Mouse (Mus musculus): Measurements from ENCODE around the gene Bbx. TPM values are rescaled to one million over a fixed set of nuclear protein-coding genes. Genes with fewer than 3 reads are reported as not detected.

Gene Bbx
- polyA plus RNA-seq, 1 experiment, result 4.6 TPM

DNA sequence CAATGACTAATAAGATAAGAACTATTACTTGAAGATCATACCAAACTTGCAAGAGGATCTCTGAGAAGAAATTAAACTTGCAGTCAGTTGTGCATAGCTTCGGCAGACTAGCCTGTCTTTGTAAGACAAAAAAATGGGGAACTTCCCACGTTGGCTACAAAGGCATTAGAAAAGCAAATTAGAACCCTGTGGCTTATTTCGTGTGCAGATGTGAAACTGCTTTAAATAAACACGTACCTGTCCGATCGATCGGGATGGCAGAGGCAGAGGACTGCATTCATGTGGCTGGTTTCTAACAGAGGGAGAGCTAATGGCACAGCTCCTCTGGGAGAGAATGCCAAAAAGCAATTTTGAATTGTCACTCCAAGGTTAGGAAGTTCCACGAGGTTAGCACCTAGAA is 16.8 kb downstream of the Bbx start:
- TF ChIP-seq REST (IDR thresholded peaks at IDR 0.05; ENCODE audit: insufficient read depth, insufficient read length), result no peak
- TF ChIP-seq TCF3 (IDR thresholded peaks at IDR 0.05; ENCODE audit: insufficient read length, low read depth), result no peak
- TF ChIP-seq POLR2AphosphoS2 (IDR thresholded peaks at IDR 0.05; ENCODE audit: insufficient read length, low read depth), result no peak
- TF ChIP-seq MAX (IDR thresholded peaks at IDR 0.05; ENCODE audit: low read depth), result no peak
- TF ChIP-seq TCF12 (IDR thresholded peaks at IDR 0.05; ENCODE audit: insufficient read depth, poor library complexity, severe bottlenecking), result no peak
- TF ChIP-seq MYOG (IDR thresholded peaks at IDR 0.05; ENCODE audit: control insufficient read depth in 1 of 3, insufficient read depth in 1 of 3, insufficient read length in 2 of 3, low read depth in 2 of 3), result no peak
- TF ChIP-seq MYOD1 (IDR thresholded peaks at IDR 0.05; ENCODE audit: control insufficient read depth in 1 of 3, insufficient read length in 2 of 3, low read depth in 2 of 3), result no peak
- no peak for TF ChIP-seq POLR2A (IDR thresholded peaks at IDR 0.05; ENCODE audit: insufficient read length, low read depth)
- no peak for TF ChIP-seq CEBPB (IDR thresholded peaks at IDR 0.05; ENCODE audit: insufficient read depth, poor library complexity, severe bottlenecking)
- TF ChIP-seq E2F4 (IDR thresholded peaks at IDR 0.05; ENCODE audit: insufficient read depth), result no peak
- TF ChIP-seq SRF (IDR thresholded peaks at IDR 0.05; ENCODE audit: control insufficient read depth, insufficient read length, low read depth), result no peak
- Histone ChIP-seq H3ac (ENCODE audit: control insufficient read depth, insufficient read length) (no peak overlapping the region), H3K27me3 (ENCODE audit: control insufficient read depth, insufficient read depth, insufficient read length) (no peaks in the 10 kb centered on the region), H3K36me3 (ENCODE audit: control insufficient read depth, insufficient read depth) (peaks cover 13% of the 10 kb centered on the region), H3K79me2 (ENCODE audit: control insufficient read depth, insufficient read depth) (no peaks in the 10 kb centered on the region), H3K4me2 (ENCODE audit: low read depth) (no peak overlapping the region), H3K4me3 (no peak overlapping the region)

DNA sequence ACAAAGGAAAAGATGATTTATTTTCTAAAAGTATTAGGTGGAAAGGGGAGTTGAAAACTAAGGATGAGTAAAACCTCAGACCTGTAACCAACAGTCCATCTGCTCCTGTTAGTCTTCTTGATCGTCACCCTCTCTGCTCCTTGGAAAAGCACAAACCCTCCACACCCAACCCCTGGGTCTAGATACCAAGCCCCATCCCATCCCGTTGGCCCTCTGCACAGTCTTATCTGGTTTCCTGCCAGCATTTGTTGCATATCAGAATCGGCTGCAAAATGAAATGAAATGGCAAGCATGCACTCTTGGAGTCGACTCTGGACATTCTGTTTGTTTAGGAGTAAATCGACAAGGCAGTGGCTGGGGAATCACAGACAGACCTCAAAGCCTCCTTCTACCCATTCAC is 29.3 kb downstream of the Bbx start:
- Histone ChIP-seq H3K4me3 (no peak overlapping the region), H3K4me2 (ENCODE audit: low read depth) (no peak overlapping the region), H3K27me3 (ENCODE audit: control insufficient read depth, insufficient read depth, insufficient read length) (no peaks in the 10 kb centered on the region), H3ac (ENCODE audit: control insufficient read depth, insufficient read length) (no peak overlapping the region), H3K79me2 (ENCODE audit: control insufficient read depth, insufficient read depth) (peaks cover 3% of the 10 kb centered on the region), H3K36me3 (ENCODE audit: control insufficient read depth, insufficient read depth) (no peaks in the 10 kb centered on the region)
- TF ChIP-seq TCF3 (IDR thresholded peaks at IDR 0.05; ENCODE audit: insufficient read length, low read depth) (no peak), E2F4 (IDR thresholded peaks at IDR 0.05; ENCODE audit: insufficient read depth) (no peak), POLR2A (IDR thresholded peaks at IDR 0.05; ENCODE audit: insufficient read length, low read depth) (no peak), MYOG (IDR thresholded peaks at IDR 0.05; ENCODE audit: control insufficient read depth in 1 of 3, insufficient read depth in 1 of 3, insufficient read length in 2 of 3, low read depth in 2 of 3) (no peak), SRF (IDR thresholded peaks at IDR 0.05; ENCODE audit: control insufficient read depth, insufficient read length, low read depth) (no peak), CEBPB (IDR thresholded peaks at IDR 0.05; ENCODE audit: insufficient read depth, poor library complexity, severe bottlenecking) (no peak), POLR2AphosphoS2 (IDR thresholded peaks at IDR 0.05; ENCODE audit: insufficient read length, low read depth) (no peak), REST (IDR thresholded peaks at IDR 0.05; ENCODE audit: insufficient read depth, insufficient read length) (no peak), MAX (IDR thresholded peaks at IDR 0.05; ENCODE audit: low read depth) (no peak), MYOD1 (IDR thresholded peaks at IDR 0.05; ENCODE audit: control insufficient read depth in 1 of 3, insufficient read length in 2 of 3, low read depth in 2 of 3) (no peak), TCF12 (IDR thresholded peaks at IDR 0.05; ENCODE audit: insufficient read depth, poor library complexity, severe bottlenecking) (no peak), USF1 (IDR thresholded peaks at IDR 0.05; ENCODE audit: low read depth) (no peak)

DNA sequence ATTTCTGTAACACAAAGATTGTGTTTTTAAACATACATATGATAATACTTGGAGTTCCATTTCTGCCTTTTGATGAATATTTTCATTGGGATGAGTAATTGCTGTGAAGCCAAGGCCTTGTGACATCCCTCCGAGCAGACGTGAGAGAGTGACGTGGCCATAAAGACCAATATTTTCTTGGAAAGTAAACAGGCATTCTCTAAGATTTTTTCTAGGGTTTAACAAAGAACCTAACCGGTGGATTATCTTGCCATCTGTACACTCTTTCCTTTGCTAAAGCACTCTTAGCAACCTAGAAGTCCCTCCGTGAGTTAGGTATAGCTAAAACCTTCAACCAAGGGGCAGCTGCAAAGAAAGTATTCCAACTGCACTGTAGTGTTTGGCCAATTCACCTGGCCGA is 32.4 kb downstream of the Bbx start:
- Histone ChIP-seq H3K79me2 (ENCODE audit: control insufficient read depth, insufficient read depth) (peaks cover 3% of the 10 kb centered on the region), H3K4me3 (no peak overlapping the region), H3K36me3 (ENCODE audit: control insufficient read depth, insufficient read depth) (no peaks in the 10 kb centered on the region), H3K27me3 (ENCODE audit: control insufficient read depth, insufficient read depth, insufficient read length) (no peaks in the 10 kb centered on the region), H3ac (ENCODE audit: control insufficient read depth, insufficient read length) (no peak overlapping the region), H3K4me2 (ENCODE audit: low read depth) (no peak overlapping the region)
- TF ChIP-seq E2F4 (IDR thresholded peaks at IDR 0.05; ENCODE audit: insufficient read depth), result no peak
- TF ChIP-seq CEBPB (IDR thresholded peaks at IDR 0.05; ENCODE audit: insufficient read depth, poor library complexity, severe bottlenecking), result no peak
- no peak for TF ChIP-seq REST (IDR thresholded peaks at IDR 0.05; ENCODE audit: insufficient read depth, insufficient read length)
- no peak for TF ChIP-seq USF1 (IDR thresholded peaks at IDR 0.05; ENCODE audit: low read depth)
- no peak for TF ChIP-seq MAX (IDR thresholded peaks at IDR 0.05; ENCODE audit: low read depth)
- TF ChIP-seq MYOD1 (IDR thresholded peaks at IDR 0.05; ENCODE audit: control insufficient read depth in 1 of 3, insufficient read length in 2 of 3, low read depth in 2 of 3), result no peak
- no peak for TF ChIP-seq TCF3 (IDR thresholded peaks at IDR 0.05; ENCODE audit: insufficient read length, low read depth)
- no peak for TF ChIP-seq TCF12 (IDR thresholded peaks at IDR 0.05; ENCODE audit: insufficient read depth, poor library complexity, severe bottlenecking)
- no peak for TF ChIP-seq POLR2AphosphoS2 (IDR thresholded peaks at IDR 0.05; ENCODE audit: insufficient read length, low read depth)
- no peak for TF ChIP-seq SRF (IDR thresholded peaks at IDR 0.05; ENCODE audit: control insufficient read depth, insufficient read length, low read depth)
- no peak for TF ChIP-seq POLR2A (IDR thresholded peaks at IDR 0.05; ENCODE audit: insufficient read length, low read depth)
- no peak for TF ChIP-seq MYOG (IDR thresholded peaks at IDR 0.05; ENCODE audit: control insufficient read depth in 1 of 3, insufficient read depth in 1 of 3, insufficient read length in 2 of 3, low read depth in 2 of 3)

DNA sequence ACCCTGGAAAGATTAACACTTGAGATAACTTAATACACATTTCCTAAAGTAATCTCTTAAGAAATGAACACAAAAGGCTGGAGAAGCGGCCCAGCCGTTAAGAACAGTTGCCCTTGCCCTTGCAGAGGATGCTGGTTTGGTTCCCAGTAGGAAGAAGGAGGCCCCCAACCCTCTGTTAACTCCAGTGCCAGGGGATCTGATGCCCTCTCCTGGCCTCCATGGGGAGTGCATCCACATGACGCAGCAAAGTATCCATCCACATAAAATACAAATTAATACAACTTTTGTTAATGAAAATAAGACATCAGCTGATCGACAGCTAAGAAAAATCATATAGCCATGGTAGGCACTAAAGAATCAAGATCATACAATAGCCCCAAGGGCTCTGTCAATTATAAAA is 33.6 kb downstream of the Bbx start:
- Histone ChIP-seq H3K4me3 (no peak overlapping the region), H3ac (ENCODE audit: control insufficient read depth, insufficient read length) (no peak overlapping the region), H3K79me2 (ENCODE audit: control insufficient read depth, insufficient read depth) (peaks cover 3% of the 10 kb centered on the region), H3K36me3 (ENCODE audit: control insufficient read depth, insufficient read depth) (no peaks in the 10 kb centered on the region), H3K4me2 (ENCODE audit: low read depth) (no peak overlapping the region), H3K27me3 (ENCODE audit: control insufficient read depth, insufficient read depth, insufficient read length) (no peaks in the 10 kb centered on the region)
- TF ChIP-seq E2F4 (IDR thresholded peaks at IDR 0.05; ENCODE audit: insufficient read depth) (no peak), POLR2A (IDR thresholded peaks at IDR 0.05; ENCODE audit: insufficient read length, low read depth) (no peak), USF1 (IDR thresholded peaks at IDR 0.05; ENCODE audit: low read depth) (no peak), POLR2AphosphoS2 (IDR thresholded peaks at IDR 0.05; ENCODE audit: insufficient read length, low read depth) (no peak), CEBPB (IDR thresholded peaks at IDR 0.05; ENCODE audit: insufficient read depth, poor library complexity, severe bottlenecking) (no peak), MYOG (IDR thresholded peaks at IDR 0.05; ENCODE audit: control insufficient read depth in 1 of 3, insufficient read depth in 1 of 3, insufficient read length in 2 of 3, low read depth in 2 of 3) (no peak), MYOD1 (IDR thresholded peaks at IDR 0.05; ENCODE audit: control insufficient read depth in 1 of 3, insufficient read length in 2 of 3, low read depth in 2 of 3) (no peak), SRF (IDR thresholded peaks at IDR 0.05; ENCODE audit: control insufficient read depth, insufficient read length, low read depth) (no peak), TCF3 (IDR thresholded peaks at IDR 0.05; ENCODE audit: insufficient read length, low read depth) (no peak), REST (IDR thresholded peaks at IDR 0.05; ENCODE audit: insufficient read depth, insufficient read length) (no peak), MAX (IDR thresholded peaks at IDR 0.05; ENCODE audit: low read depth) (no peak), TCF12 (IDR thresholded peaks at IDR 0.05; ENCODE audit: insufficient read depth, poor library complexity, severe bottlenecking) (no peak)
